Mouse (Mus musculus) testis, adult 2 months (tissue): ENCODE results near the gene Itgav.

Experiments
- CTCF ChIP-seq: fragments of 200-500 bp; IDR thresholded peaks from 2 replicates; pipeline ENCODE4 v1.5.1; 2012; ENCODE audit warnings: low read depth, mild to moderate bottlenecking, inconsistent platforms, low read length, moderate library complexity; ENCODE audit not compliant: control insufficient read depth, insufficient read depth, insufficient replicate concordance
- POLR2A ChIP-seq: fragments of 200-500 bp; IDR thresholded peaks from 2 replicates; pipeline ENCODE4 v1.6.1; 2012; ENCODE audit warnings: low read depth, mild to moderate bottlenecking, inconsistent platforms, low read length, moderate library complexity; ENCODE audit not compliant: control insufficient read depth

DNA sequence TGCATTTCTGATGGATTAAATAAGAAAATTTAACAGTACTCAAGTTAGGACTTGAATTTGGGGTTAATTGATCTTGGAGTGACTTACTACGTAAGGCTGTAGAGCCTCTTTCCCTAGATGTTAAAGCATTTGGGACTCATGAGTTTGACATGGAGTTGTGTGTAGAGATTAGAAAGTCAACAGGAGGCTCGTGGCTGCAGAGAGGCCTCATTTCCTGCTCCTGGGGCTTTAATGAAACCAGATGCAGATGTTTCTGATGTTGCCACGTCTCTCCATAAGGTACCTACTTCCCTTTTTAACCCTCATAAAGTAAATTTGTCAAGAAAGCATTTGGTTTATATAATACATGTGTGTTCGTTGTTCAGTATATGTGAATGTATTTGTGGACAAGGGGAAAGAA is 132.0 kb downstream of the Itgav start:
- TF ChIP-seq CTCF (no peak), POLR2A (no peak)
